Mouse (Mus musculus) ES-E14 (cell line): Measurements from ENCODE around the gene Anapc5.

ENCODE experiments used
- CHD2 ChIP-seq: IDR thresholded peaks from 2 replicates; pipeline ENCODE4 v1.6.1; 2014; ENCODE audit warnings: mild to moderate bottlenecking, low read depth, low read length, inconsistent platforms
- HCFC1 ChIP-seq: IDR thresholded peaks from 2 replicates; pipeline ENCODE4 v1.6.1; 2012; ENCODE audit warnings: low read length, inconsistent platforms, borderline replicate concordance; ENCODE audit not compliant: insufficient read depth
- ZC3H11A ChIP-seq: IDR thresholded peaks from 2 replicates; pipeline ENCODE4 v1.6.1; 2012; ENCODE audit warnings: low read depth, mild to moderate bottlenecking, inconsistent platforms, low read length, borderline replicate concordance
- ZNF384 ChIP-seq: IDR thresholded peaks from 2 replicates; pipeline ENCODE4 v1.6.1; 2012; ENCODE audit warnings: low read depth, low read length, inconsistent platforms

GRCm38 (mm10) chr5:122788696-122789095, 32.4 kb downstream of the Anapc5 start:
- TF ChIP-seq ZC3H11A: no peak
- no peak for TF ChIP-seq ZNF384
- no peak for TF ChIP-seq HCFC1
- no peak for TF ChIP-seq CHD2
